Mouse (Mus musculus): Measurements from ENCODE around the gene Nup153. TPM values are rescaled to one million over a fixed set of nuclear protein-coding genes. Genes with fewer than 3 reads are reported as not detected.

The Nup153 gene
- total RNA-seq (2023) = 100 to 1,000 TPM; 278 to 313 TPM

GRCm38 (mm10) chr13:46727837-46728268 is at the start of gene Nup153:
Gene Nup153, minus strand, starts transcription at chr13:46727940.

DNA sequence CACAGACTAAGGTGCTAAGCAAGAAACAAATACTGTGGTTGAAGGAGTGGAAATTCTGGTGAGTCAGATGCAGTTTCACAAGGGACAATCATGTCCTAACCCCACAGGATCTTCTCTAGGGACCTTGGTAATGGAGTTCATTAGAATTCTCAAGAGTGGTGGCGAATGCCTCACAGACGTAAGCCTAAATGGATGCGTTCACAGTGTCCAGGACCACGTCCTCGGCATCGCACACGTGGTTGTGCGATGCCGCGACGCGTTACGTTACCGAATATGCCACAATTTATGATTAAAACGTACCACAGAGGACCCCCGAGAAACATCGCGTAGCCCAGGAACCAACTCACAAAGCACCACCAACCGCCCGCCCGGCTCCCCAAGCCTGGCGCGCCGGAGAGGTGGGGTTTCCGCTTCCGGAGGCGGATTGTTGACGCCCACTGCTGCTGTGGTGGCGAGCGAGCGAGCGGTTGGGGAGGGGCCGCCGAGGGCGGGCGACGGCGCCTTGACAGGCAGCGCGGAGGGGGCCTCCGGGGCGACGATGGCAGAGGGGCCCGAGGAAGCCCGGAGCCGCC is 58.6 kb downstream of the Nup153 start, which contains the start of gene Fam8a1:
TSS of gene Fam8a1 (plus strand) at position 475 of the 572 bp plus-strand sequence.

Other genes starting within 250 kb of the Nup153 start
- gene Cap2, start 226.1 kb downstream of the Nup153 start, total RNA-seq (2023) = not detected
- gene Fam8a1, start 58.4 kb downstream of the Nup153 start, total RNA-seq (2023) = 10 to 100 TPM; 31.8 to 33.5 TPM
- 1 to 10 TPM; 8.3 to 8.9 TPM for gene Kif13a, start 201.9 kb upstream of the Nup153 start, total RNA-seq (2023)